Mouse (Mus musculus): Measurements from ENCODE around the gene Abr. TPM values are rescaled to one million over a fixed set of nuclear protein-coding genes. Genes with fewer than 3 reads are reported as not detected.
A peak's percentile ranks its signal among the peaks of the same experiment; 100 is the strongest.

The Abr gene
- polyA plus RNA-seq, 1 experiment from 2014 or later: 73.4 TPM

- Histone ChIP-seq H3K9ac (no peak overlapping the region), H3K27me3 (no peaks in the 10 kb centered on the region), H3K27ac (no peak overlapping the region), H3K9me3 (no peaks in the 10 kb centered on the region), H3K4me3 (replicated peaks) (no peak overlapping the region), H3K4me1 (peaks cover 34% of the 10 kb centered on the region), H3K36me3 (replicated peaks) (peaks cover 33% of the 10 kb centered on the region), H3K4me2 (no peak overlapping the region)
- 88% methylated on average over 13 of the region's 13 CpGs for WGBS
- ATAC-seq (ENCODE audit: low FRiP score): no peak
Observed at GRCm38 (mm10) chr11:76478676-76479655, 143.1 kb downstream of the Abr start.

- Histone ChIP-seq H3K27me3 (no peaks in the 10 kb centered on the region), H3K27ac (peak overlapping the region; percentile 56), H3K4me2 (no peak overlapping the region), H3K9me3 (no peaks in the 10 kb centered on the region), H3K4me1 (peaks cover 29% of the 10 kb centered on the region), H3K9ac (no peak overlapping the region; the same call in 1 of the 2 replicates), H3K36me3 (replicated peaks) (peaks cover 33% of the 10 kb centered on the region), H3K4me3 (replicated peaks) (no peak overlapping the region)
- ATAC-seq (ENCODE audit: low FRiP score): no peak
- 39% methylated on average over 5 of the region's 5 CpGs for WGBS
Observed at GRCm38 (mm10) chr11:76477095-76477525, 145.0 kb downstream of the Abr start.

GRCm38 (mm10) chr11:76476376-76477094 lies 145.6 kb downstream of the Abr start:
- Histone ChIP-seq H3K27me3 (no peaks in the 10 kb centered on the region), H3K36me3 (replicated peaks) (peaks cover 29% of the 10 kb centered on the region), H3K27ac (peak overlapping the region; percentile 56; the same call in 1 of the 2 replicates), H3K4me1 (peaks cover 35% of the 10 kb centered on the region), H3K4me3 (replicated peaks) (no peak overlapping the region), H3K4me2 (no peak overlapping the region), H3K9me3 (no peaks in the 10 kb centered on the region), H3K9ac (peak overlapping the region; percentile 17; the same call in 1 of the 2 replicates)
- ATAC-seq (ENCODE audit: low FRiP score): no peak
- 74% methylated on average over 8 of the region's 8 CpGs for WGBS

GRCm38 (mm10) chr11:76472617-76473016 lies 149.5 kb downstream of the Abr start:
- peaks cover 62% of the 10 kb centered on the region for H3K4me1 ChIP-seq
- H3K4me3 ChIP-seq (replicated peaks): no peak overlapping the region
- H3K36me3 ChIP-seq (replicated peaks): 0 out of 2 replicates have a peak, but pooled peaks cover 1% of the 10 kb centered on the region
- 14% methylated on average over 5 of the region's 5 CpGs for WGBS
- no peaks in the 10 kb centered on the region for H3K9me3 ChIP-seq
- H3K27me3 ChIP-seq: no peaks in the 10 kb centered on the region
- H3K9ac ChIP-seq: no peak overlapping the region
- ATAC-seq (ENCODE audit: low FRiP score): no peak
- peak overlapping the region; percentile 78 for H3K27ac ChIP-seq
- 0 out of 2 replicates have a peak overlapping the region, but pooled peaks have one; percentile 6 for H3K4me2 ChIP-seq

GRCm38 (mm10) chr11:76469311-76469998 lies 152.7 kb downstream of the Abr start:
- Histone ChIP-seq H3K27me3 (no peaks in the 10 kb centered on the region), H3K9ac (0 out of 2 replicates have a peak overlapping the region, but pooled peaks have one; percentile 38), H3K4me3 (replicated peaks) (no peak overlapping the region), H3K9me3 (no peaks in the 10 kb centered on the region), H3K36me3 (replicated peaks) (no peaks in the 10 kb centered on the region), H3K4me2 (0 out of 2 replicates have a peak overlapping the region, but pooled peaks have one; percentile 6), H3K4me1 (peaks cover 74% of the 10 kb centered on the region), H3K27ac (peak overlapping the region; percentile 90)
- ATAC-seq (ENCODE audit: low FRiP score): peak; percentile 45; the same call in 1 of the 2 replicates
- WGBS: 41% methylated on average over 11 of the region's 11 CpGs

GRCm38 (mm10) chr11:76468347-76468746 lies 153.8 kb downstream of the Abr start:
- Histone ChIP-seq H3K4me1 (peaks cover 83% of the 10 kb centered on the region), H3K9me3 (no peaks in the 10 kb centered on the region), H3K27me3 (no peaks in the 10 kb centered on the region), H3K4me3 (replicated peaks) (peak overlapping the region; percentile 39), H3K9ac (peak overlapping the region; percentile 63), H3K36me3 (replicated peaks) (peaks cover 5% of the 10 kb centered on the region), H3K27ac (peak overlapping the region; percentile 90), H3K4me2 (peak overlapping the region; percentile 56)
- peak; percentile 75 for ATAC-seq (ENCODE audit: low FRiP score)
- 3% methylated on average over 5 of the region's 6 CpGs for WGBS

GRCm38 (mm10) chr11:76467487-76468005 lies 154.6 kb downstream of the Abr start:
- ATAC-seq (ENCODE audit: low FRiP score): peak; percentile 52
- WGBS: 7% methylated on average over 8 of the region's 8 CpGs
- peak overlapping the region; percentile 90 for H3K27ac ChIP-seq
- peak overlapping the region; percentile 39 for H3K4me3 ChIP-seq (replicated peaks)
- H3K36me3 ChIP-seq (replicated peaks): peaks cover 13% of the 10 kb centered on the region
- H3K27me3 ChIP-seq: no peaks in the 10 kb centered on the region
- H3K9ac ChIP-seq: peak overlapping the region; percentile 63
- H3K4me1 ChIP-seq: peaks cover 75% of the 10 kb centered on the region
- no peaks in the 10 kb centered on the region for H3K9me3 ChIP-seq
- peak overlapping the region; percentile 56 for H3K4me2 ChIP-seq

- Histone ChIP-seq H3K27ac (peak overlapping the region; percentile 90), H3K4me2 (peak overlapping the region; percentile 56), H3K9ac (peak overlapping the region; percentile 63), H3K4me1 (peaks cover 71% of the 10 kb centered on the region), H3K27me3 (no peaks in the 10 kb centered on the region), H3K9me3 (no peaks in the 10 kb centered on the region), H3K4me3 (replicated peaks) (peak overlapping the region; percentile 39), H3K36me3 (replicated peaks) (peaks cover 18% of the 10 kb centered on the region)
- ATAC-seq (ENCODE audit: low FRiP score): no peak
- 23% methylated on average over 10 of the region's 10 CpGs for WGBS
Observed at GRCm38 (mm10) chr11:76467073-76467472, 155.0 kb downstream of the Abr start.

- Histone ChIP-seq H3K4me1 (peaks cover 64% of the 10 kb centered on the region), H3K9me3 (no peaks in the 10 kb centered on the region), H3K9ac (no peak overlapping the region), H3K4me2 (peak overlapping the region; percentile 6; the same call in 1 of the 2 replicates), H3K27ac (no peak overlapping the region), H3K36me3 (replicated peaks) (peaks cover 29% of the 10 kb centered on the region), H3K27me3 (no peaks in the 10 kb centered on the region), H3K4me3 (replicated peaks) (no peak overlapping the region)
- ATAC-seq (ENCODE audit: low FRiP score): no peak
- WGBS: 97% methylated on average over 4 of the region's 4 CpGs
Observed at GRCm38 (mm10) chr11:76465879-76466278, 156.2 kb downstream of the Abr start.

GRCm38 (mm10) chr11:76461696-76462095 lies 160.4 kb downstream of the Abr start:
- Histone ChIP-seq H3K27me3 (no peaks in the 10 kb centered on the region), H3K4me1 (peaks cover 34% of the 10 kb centered on the region), H3K36me3 (replicated peaks) (peaks cover 61% of the 10 kb centered on the region), H3K9me3 (no peaks in the 10 kb centered on the region), H3K9ac (no peak overlapping the region), H3K4me2 (no peak overlapping the region), H3K4me3 (replicated peaks) (no peak overlapping the region), H3K27ac (no peak overlapping the region)
- ATAC-seq (ENCODE audit: low FRiP score): no peak
- WGBS: 92% methylated on average over 5 of the region's 5 CpGs

GRCm38 (mm10) chr11:76461201-76461600 lies 160.9 kb downstream of the Abr start:
- Histone ChIP-seq H3K4me3 (replicated peaks) (no peak overlapping the region), H3K27me3 (no peaks in the 10 kb centered on the region), H3K4me1 (peaks cover 35% of the 10 kb centered on the region), H3K27ac (no peak overlapping the region), H3K4me2 (no peak overlapping the region), H3K9me3 (no peaks in the 10 kb centered on the region), H3K36me3 (replicated peaks) (peaks cover 61% of the 10 kb centered on the region), H3K9ac (no peak overlapping the region)
- ATAC-seq (ENCODE audit: low FRiP score): no peak
- 75% methylated on average over 6 of the region's 6 CpGs for WGBS
